Mouse (Mus musculus) kidney, adult 9 months (tissue): ENCODE measurements around the gene H2-K1.
A peak's percentile ranks its signal among the peaks of the same experiment; 100 is the strongest.

ENCODE experiments used
- DNase-seq: peaks from one replicate; pipeline ENCODE4 v3.0.0; 2022

Gene H2-K1

DNA sequence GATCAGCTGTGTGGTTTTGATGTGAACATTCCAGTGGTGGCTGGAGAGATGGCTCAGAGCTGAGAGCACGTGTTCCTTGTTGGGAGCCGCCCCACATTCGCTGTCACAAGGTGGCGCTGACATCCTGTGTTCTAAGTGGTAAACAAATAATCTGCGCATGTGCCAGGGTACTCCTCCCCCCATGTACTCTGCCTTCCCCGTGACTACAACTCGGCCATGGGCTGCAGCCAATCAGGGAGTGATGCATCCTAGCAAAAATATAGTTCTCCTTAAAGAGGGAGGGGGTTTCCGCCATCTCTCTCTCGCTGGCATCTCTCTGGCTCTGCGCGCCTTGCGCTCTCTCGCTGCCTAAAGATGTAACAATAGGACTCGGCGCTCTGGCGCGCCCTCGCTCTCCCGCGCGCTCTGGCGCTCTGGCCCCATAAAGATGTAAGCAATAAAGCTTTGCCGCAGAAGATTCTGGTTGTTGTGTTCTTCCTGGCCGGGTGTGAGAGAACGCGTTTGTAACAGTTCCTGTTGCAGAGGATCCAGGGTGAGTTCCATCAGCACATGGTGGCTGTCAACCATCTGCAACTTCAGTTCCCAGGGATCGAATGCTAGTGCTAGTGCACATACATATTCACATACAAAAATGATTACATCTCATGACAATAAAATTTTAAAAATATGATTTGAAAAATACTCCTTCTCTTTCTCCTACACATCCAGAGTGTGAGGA lies 18.8 kb downstream of the H2-K1 start:
- peak; percentile 97 for DNase-seq

DNA sequence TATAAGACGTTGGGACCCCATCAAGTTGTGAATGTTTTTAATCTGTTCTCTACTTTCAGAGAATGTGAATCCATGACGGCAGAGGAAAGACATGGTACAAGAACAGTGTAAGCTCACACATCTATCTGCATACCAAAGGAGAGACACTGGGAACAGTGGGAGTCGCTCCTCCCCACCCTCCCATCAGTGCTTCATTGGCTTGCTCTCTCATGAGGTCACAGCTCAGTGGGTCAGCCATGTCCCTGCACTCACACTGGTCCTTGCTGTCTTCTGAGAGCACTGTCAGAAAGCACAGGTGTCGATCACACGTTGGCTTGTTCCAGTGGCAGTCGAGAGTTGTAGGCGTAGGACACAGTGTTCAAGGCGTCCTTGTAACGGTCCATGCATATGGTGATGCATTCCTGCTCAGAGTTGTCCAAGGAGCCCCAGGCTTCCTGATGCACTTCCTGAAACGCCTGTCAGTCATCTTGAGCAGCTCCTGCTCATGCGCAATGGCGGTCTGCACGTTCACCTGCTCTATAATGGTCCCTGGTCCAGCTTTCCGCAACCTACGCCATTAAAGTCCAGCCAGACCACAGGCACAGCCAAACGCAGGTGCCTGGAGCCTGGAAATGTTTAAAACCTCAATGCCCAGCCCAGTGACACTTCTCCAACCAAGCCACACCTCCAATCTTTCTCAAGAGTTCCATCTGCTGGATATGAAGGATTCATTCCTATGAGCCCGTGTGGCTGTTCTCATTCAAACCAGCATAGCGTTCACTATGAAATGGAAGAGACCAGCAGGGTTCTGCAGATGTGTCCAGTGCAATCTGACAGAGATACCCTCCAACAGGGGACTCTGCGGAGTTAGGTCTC lies 19.7 kb downstream of the H2-K1 start:
- DNase-seq = no peak

DNA sequence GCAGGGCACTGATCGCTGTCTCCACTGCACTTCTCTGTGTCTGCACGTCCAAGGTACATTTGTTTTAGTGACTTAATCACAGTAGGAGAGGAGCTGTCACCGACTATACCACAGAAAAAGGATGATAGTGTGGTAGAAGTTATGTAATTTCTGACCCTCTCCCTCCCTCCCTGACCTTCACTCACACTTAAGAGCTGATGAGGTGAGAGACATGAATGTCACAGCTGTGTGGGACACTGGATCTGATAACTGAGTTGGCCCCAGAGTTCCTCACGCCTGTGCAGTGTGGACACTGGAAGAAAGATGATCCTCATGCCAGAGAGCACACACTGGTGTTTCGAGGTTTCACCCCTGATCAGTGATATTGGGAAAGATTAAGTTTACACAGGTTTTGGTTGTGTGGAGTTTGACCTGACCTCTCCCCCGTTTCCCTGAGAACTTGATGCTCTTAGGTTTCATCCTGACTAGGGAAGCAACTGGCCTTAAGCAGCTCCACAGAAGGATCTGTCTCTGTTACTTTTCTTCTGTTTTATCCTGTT lies 20.6 kb downstream of the H2-K1 start:
- no peak for DNase-seq

DNA sequence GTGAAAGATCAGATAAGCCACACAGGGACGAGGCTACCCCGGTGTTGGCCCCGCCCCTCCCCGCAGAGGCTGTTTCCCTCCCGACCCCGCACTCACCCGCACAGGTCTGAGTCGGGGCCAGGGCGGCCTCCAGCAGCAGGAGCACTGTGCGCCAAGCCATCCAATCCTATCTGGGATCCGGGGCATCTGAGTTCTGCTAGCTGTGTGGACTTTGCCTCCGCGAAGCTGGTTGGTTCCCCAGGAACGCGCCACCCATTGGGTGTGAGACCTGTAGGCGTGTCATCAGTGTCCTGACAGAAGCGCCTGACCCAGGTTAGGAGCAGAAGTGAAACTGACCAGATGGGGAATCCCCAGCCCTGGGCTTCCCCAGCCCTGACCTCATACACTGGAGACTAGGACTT lies 21.5 kb downstream of the H2-K1 start:
- peak; percentile 98 for DNase-seq

DNA sequence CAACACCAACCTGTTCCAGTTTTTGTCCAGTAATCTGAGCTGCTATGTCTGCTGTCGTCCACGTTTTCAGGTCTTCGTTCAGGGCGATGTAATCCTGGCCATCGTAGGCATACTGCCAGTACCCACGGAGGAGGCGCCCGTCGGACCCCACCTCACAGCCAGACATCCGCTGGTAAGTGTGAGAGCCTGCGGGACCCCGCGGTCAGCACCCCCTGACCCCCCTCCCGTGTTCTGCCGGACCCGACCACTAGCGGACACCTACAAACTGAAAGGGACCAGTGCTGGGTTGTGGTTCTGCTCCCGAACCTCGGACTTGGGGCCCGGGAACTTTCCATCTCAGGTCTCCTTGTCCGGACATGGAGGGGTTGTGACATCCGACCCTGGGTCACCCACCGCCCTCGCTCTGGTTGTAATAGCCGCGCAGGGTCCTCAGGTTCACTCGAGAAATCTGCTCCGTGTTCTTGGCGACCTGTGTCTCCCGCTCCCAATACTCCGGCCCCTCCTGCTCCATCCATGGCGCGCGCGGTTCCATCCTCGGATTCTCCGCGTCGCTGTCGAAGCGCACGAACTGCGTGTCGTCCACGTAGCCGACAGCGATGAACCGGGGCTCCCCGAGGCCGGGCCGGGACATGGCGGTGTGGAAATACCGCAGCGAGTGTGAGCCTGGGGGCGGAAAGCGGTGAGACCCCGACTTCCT lies 22.1 kb downstream of the H2-K1 start:
- DNase-seq = no peak

DNA sequence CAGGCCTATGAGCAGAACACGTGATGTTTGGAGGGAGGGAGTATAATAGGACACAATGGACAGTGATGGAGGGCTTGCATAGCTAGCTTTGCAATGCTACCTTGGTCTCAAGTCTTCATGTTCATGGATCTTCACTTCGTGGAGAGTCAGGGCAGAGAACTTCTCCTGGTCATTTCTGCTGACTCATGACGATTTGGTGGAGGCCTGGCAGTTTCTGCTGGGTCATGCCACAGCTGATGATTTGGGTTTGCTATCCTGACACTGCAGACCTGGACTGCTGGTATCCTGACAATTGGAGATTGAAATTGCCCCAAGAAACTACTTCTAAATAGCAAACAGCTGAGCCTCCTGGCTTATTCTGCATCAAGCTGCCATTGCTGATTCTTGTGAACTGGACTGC lies 26.6 kb downstream of the H2-K1 start:
- DNase-seq = no peak

DNA sequence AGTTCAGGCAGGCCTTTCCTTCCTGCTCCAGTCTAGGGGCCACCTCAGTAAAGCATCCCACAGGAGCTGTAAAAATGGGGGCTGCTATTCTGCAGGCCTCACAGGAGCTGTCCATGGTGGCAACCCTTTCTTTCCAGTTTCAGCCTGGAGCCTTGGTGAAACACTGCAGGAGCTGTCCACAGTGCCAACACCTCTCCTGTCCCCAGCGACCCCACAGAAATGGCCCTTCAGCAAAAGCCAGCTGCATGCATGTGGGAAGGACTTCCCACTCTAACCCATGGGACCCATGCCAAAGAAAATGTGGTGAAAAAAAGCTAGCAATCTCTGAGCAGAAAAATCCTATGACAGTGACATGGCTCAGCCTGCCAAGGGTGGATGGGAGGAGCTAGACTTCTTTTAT lies 27.5 kb downstream of the H2-K1 start:
- DNase-seq = no peak

DNA sequence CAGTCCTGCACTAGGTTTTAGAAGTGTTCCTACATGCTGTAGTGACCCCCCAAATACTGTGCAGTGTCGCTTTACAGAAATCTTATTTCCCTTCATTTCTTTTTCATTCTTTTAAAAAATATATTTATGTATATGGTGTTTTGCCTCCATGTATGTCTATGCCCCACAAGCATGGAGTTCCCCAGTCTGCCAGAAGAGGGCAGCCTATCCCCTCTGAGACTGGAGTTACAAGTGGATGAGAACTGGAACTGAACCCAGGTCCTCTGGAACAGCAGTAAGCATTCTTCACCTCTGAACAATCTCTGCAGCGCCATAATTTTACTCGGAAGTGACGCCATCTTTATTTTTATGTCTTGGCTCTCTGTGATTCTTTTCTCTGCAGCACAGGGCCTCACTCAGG lies 30.8 kb downstream of the H2-K1 start:
- DNase-seq = no peak

DNA sequence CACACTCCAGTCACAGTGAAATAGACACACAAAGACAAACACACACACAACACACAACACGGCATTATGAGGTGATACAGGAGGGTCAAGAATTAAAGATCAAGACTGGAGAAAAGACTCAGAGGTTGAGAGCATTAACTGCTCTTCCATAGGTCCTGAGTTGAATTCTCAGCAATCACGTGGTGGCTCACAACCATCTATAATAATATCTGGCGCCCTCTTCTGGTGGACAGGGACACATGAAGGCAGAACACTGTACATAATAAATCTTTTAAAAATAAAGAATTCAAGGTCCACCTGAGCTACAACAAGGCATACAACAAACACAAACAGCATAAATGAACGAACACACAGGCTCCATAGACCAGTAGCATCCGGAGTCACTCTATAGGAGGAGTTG lies 31.2 kb downstream of the H2-K1 start:
- peak; percentile 68 for DNase-seq

DNA sequence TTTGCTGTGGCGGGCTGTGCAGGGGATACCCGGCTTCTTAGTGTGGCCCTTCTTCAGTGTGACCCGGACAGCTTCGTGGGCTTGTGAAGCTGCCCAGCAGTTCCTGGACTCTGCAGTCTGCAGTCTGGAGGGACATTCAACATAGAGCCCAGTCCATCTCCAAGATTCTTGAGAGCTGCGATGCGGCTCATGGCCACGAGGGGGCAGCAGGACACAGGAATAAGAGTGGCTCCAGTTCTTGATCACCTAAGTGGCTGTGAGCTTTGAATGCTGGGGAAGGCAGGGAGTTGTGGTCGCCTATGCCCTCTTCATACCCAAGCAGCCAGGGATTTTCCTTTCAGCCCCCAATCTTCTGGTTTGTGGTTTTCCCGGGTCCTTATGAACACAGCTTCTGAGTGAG lies 31.7 kb downstream of the H2-K1 start:
- DNase-seq = peak; percentile 89

DNA sequence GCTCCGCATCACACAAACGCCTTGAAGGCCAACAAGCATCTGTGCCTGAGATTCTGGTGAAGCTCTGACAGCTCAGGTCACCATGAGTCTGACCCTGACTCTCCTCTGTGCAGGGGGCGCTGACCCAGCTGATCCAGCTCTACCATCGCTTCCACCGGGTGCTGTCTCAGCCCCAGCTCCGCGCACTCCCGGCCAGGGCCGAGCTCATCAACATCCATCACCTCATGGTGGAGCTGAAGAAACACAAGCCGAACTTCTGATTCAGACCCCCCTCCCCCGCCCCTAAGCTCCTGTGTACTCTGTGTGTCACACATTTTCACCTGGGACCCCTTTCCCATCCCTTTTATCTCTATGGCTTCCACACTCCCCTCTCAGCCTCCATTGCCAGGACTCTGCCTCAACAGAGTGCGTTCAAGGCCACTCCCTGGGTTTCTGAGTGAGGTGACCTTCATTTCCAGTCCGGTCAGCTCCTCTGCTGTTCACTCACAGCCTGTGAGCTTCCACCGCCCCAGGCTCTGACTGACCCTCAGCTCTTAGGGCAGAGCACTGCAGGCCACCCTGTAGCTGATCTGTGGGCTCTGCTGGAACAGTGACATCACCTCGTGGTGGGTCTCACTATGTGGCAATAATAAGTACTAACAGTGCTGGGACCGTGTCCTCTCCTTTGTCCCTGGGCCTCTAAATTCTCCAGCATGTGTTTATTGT lies 34.1 kb downstream of the H2-K1 start:
- DNase-seq = no peak

DNA sequence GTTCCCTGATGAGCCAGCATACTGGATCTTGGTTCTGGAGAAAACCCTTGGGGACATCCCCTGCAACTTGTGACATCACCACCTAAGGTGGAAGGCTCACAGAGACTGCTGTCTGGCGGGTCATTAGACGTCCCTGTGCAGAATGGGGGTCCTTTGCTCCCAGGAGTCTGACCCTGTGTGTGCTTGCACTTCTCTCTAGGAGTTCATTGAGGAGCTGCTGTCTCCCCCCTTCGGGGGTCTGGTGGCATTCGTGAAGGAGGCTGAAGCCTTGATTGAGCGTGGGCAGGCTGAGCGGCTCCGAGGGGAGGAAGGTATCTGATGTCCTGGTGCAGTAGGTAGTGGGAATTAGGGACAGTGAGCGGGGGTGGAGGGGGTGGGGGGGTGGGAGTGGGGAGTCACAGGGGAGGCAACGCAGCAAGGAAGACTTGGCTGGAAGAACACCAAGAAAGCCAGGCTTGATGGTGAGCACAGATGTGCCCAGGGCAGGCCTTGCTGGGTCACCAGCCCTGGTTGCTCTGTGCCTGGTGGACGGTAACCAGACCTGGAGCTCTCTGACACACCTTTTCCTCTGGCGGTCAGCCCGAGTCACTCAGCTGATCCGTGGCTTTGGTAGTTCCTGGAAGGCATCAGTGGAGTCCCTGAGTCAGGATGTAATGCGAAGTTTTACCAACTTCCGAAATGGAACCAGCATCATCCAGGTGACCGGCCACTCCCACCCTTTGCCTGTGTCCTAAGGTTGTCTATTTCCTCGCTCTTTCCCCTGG lies 34.9 kb downstream of the H2-K1 start:
- DNase-seq = no peak

DNA sequence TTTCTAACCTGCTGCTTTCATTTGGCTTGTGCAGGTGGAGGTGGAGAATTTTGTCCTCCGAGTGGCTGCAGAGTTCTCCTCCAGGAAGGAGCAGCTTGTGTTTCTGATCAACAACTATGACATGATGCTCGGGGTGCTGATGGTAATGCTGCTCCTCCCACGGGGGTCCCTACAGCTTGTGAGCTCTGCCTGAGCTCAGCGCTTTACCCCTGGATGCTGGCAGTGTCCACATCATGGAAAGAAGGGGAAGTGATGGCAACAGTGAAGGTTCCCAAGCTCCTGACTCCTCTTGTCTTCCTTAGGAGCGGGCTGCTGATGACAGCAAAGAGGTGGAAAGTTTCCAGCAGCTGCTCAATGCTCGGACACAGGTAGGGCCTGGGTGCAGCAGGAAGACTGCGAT lies 37.3 kb downstream of the H2-K1 start:
- no peak for DNase-seq

DNA sequence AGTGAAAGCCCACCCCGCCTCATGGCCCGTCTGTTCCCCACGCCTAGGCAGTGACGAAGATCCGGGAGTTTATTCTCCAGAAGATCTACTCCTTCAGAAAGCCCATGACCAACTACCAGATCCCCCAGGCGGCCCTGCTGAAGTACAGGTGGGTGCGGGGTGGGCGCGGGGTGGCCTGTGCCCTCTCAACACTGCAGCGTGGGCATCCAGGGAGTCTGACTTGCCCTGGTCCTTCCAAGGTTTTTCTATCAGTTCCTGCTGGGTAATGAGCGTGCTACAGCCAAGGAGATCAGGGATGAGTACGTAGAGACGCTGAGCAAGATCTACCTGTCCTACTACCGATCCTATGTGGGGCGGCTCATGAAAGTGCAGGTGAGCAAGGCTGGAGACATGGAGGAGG lies 40.2 kb downstream of the H2-K1 start:
- no peak for DNase-seq

DNA sequence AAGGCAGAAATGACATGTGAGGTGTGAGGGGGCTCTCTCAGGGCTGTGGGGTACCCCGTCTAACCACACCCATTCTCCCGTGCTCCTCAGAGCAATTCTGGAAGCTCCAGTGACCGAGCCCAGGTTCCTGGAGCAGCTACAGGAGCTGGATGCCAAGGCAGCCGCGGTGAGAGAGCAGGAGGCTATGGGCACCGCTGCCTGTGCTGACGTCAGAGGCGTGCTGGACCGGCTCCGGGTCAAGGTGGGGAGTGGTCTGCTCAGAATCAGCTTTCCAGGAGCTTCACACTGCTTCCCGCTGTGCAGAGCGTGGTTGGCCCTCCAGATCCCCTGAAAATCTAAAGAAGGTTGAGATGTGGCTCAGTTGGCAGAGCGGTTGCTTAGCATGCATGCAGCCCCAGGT lies 41.0 kb downstream of the H2-K1 start:
- DNase-seq = no peak

DNA sequence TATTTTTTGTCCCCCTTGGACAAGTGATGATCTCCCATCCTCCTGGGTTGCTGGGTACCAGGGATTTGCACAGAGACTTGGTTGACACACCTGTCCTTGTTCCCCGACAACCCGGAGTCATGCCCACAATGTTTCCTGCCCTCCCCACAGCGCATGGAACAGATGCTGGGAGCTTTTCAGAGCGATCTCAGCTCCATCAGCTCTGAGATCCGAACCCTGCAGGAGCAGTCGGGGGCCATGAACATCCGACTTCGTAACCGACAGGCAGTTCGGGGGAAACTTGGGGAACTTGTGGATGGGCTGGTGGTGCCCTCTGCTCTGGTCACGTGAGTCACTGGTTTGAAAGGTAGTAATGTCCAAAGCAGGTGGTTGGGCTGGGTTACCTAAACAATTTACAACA lies 41.7 kb downstream of the H2-K1 start:
- DNase-seq = no peak

DNA sequence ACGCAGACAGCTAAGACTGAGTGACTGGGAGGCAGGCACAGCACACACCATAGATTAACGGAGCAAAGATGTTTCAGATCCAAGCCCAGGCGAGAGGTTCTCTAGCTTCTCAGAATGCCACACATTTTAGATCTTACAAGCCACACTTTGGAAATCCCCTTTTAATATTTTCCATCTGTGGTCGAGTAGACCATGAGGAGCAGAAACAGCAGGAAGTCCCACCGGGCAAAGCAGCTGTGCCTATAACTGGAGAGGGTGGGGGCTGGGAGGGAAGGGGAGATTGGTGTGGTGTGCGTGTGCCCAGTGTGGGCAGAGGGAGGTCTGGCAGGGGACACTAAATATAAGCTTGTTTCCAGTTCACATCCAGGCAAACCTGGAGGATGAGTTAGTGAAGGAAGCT lies 42.7 kb downstream of the H2-K1 start:
- no peak for DNase-seq

DNA sequence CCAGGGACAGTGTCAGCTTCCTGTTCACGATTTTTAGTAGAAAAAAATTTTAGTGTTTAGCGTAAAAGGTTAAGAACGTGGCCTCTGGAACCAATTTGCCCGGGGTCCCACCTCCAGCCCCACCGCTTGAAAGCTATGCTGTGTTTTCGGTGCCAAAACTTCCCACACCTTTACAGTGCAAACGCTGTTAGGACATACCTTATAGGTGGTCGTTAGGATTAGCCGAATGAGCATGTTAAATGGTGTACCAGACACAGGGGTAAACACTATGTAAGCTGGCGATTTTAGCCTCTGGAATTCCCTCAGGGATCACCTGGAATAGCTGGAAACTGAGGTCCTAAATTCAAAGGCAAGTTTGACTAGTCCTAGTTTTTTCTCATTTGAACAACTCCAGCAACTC lies 43.8 kb downstream of the H2-K1 start:
- DNase-seq = no peak

DNA sequence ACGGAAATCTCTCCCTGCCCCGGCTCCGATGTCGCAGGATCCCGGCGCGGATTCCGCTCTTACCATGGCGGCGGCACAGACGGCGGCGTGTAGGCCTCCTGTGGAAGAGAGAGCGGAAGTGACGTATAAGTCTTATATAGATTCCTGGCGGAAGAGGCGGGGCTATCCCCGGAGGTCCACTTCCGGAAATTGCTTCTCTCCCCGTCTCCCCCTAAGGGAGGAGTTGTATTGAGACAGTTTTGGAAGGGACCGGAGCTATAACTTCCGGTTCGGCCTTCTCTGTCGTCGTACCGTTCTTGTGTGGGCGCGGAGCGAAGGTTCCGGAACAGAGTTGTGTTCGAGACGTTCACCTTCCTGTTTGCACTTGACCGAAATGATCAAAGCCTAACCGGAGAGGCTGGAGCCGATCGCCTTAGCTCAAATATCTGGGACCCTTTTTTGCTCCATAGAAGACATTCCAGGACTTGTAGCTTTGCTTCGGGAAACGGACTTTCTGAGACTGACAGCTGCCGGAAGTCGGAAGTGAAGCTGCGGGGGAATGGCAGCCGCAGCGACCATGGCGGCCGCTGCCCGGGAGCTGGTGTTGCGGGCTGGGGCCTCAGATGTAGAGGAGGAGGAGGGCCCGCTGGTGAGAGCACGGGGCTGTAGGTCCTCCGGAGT lies 44.5 kb downstream of the H2-K1 start, which contains the start of the genes Vps52 and Rps18:
Gene Vps52 (plus strand): TSS at position 258 of the 660 bp plus-strand sequence.
Gene Rps18 (minus strand): TSS at position 447 of the 660 bp plus-strand sequence.
- peak; percentile 99 for DNase-seq

DNA sequence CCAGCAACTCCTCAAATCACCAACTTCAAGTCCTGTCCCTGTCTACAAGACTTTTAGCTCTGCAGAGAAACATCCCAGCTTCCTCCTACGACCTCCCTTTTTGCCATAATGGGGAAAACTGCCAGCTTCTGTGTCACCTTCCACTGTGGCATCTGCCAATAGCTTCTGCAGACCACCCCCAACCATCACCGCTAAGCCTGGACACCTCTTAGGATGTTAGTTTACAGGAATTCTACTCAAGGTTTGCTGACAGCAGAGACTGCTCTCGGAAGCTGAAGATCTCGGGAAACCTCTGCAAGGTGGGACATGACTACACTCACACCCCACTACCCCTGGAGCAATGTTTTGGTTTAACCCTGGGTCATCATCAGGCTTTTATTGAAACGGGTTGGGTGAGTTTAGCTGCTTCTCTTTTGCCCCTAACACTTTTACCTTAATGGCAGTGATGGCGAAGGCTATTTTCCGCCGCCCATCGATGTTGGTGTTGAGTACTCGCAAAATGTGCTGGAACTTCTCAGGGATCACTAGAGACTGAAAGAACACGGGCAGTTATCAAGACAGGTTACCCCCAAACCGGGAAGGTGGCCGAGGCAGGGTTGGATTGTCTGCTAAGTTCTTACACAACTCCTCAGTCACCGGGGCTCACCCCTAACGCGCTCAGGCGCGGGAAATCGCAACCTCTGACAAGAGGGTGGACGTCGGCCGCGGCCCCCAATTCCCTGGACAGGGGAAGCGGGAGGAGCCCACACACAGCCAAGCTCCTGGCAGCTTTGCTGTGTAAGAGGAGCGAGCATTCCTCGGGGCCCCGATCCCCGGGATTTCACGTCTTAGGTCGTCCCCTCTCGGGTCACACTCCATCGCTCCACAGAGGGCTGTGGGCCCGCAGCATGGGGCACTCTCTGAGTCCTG lies 45.2 kb downstream of the H2-K1 start:
- peak; percentile 47 for DNase-seq
